Mouse (Mus musculus) left cerebral cortex, adult 18-20 months (tissue): ENCODE data around the gene Lamtor4. TPM values are rescaled to one million over a fixed set of nuclear protein-coding genes. Genes with fewer than 3 reads are reported as not detected.
"Not testable (repeated sequence)": the region's sequence is repeated elsewhere in the genome, so short reads cannot be mapped to it uniquely, and the experiment has no call there.

Source experiments
- DNase-seq, 2 experiments: peaks; one replicate each; pipeline ENCODE4 v3.0.0; 2021 to 2022; ENCODE audit warnings: low spot score in 2 of 2, mixed read lengths in 1 of 2
- long read RNA-seq, 2 experiments: library from polyadenylated mRNA; stranded (forward); transcript quantifications; one replicate each; pipeline ENCODE4 v2.0.0; 2021
- total RNA-seq, 2 experiments: library from RNA; stranded (reverse); gene quantifications; 2 replicates each; pipeline ENCODE4 v1.2.3; 2021

The Lamtor4 gene
- 10 to 100 TPM; 50.7 to 56.1 TPM for total RNA-seq
- long read RNA-seq, experiment 1, transcript Lamtor4-201 (4 exons, 877 nt): major isoform, 22 of 40 reads
- long read RNA-seq, experiment 1, transcript Lamtor4-202 (3 exons, 980 nt): minor isoform, 12 of 40 reads
- long read RNA-seq, experiment 1, partial matches to known transcripts: 1 of 40 reads
- long read RNA-seq, experiment 1, other reads (novel, unspliced or antisense): 5 of 40 reads
- long read RNA-seq, experiment 2, transcript Lamtor4-202 (3 exons, 980 nt): minor isoform, 14 of 31 reads
- long read RNA-seq, experiment 2, transcript Lamtor4-201 (4 exons, 877 nt): major isoform, 16 of 31 reads
- long read RNA-seq, experiment 2, partial matches to known transcripts: 0 of 31 reads
- long read RNA-seq, experiment 2, other reads (novel, unspliced or antisense): 1 of 31 reads

DNA sequence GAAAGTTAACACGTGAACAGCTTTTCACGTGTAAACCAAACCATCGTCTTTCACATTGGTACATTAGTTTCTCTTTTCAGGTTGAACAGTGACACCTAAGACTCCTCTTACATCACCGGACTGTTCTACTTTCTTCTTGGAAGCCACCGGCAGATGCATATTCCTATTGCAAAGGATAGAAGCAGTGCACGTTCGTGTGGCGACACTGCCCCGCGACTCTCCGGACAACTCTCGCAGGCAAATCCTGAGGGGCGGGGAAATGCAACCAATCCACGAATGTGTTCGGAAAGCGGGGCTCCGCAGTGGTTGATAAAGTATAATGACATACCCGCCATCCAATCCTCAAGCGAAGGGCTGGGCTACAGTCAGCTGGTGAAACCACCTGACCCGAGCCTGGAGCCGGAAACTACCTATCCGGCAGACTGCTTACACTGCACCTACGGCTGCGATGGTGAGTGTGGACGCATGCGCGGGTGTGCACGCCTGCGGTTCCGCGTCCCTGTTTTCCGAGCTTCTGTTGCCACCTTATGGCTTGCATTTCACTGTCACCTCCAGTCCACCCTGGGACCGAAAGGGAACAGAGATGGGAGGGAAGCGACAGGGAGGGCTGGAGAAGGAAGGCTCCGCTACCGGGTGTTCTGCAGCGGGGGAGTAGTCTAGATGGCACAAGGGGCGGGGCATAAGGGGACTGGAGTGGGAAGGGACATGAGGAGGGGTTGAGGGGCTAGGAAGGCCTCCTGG lies at the start of gene Lamtor4:
TSS of gene Lamtor4 (plus strand) at position 130 of the 741 bp plus-strand sequence.
- peak; percentile 94 for DNase-seq

DNA sequence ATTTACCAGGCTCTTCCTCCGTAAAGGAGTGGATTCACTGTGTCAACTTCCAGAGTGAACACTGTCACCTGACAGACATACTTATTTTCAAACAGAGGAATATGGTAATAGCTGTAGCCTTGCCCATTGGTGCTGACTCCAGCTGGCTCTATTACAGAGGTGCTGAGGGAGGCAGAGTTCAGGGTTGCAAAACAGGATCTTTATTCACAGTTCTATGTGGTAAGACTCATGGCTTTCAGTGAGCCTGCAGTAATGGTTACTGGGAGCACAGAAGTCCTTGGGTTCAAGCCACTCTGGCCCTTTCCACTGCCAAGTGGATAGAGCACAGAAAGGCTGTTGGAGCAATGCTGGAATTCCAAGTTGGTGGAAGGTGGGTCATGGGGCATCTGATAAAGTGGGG lies 48.0 kb upstream of the Lamtor4 start:
- no peak for DNase-seq

- DNase-seq: no peak
These were observed 47.4 kb upstream of the Lamtor4 start for GRCm38 (mm10) chr5:138207873-138208272.

DNA sequence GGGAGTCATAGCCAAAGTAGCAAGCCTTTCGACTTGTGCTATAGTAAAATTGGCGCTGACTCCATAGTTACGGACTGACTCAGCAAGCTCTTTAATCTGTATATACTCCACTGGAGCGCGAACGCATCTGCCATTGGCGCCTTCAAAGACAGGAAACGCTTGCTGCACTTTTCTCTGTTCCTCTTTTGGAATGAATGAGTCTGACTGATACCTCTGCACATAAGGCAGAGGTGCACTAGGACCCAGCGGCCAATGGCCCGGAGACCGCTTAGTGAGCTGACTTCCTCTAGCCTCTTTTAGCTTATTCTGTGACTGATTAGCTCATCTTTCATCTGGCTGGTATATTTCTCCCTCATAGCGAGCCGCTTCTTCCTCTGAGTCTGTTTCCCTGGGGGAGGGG lies 38.6 kb upstream of the Lamtor4 start:
- DNase-seq: not testable (repeated sequence)

GRCm38 (mm10) chr5:138219864-138220263 lies 35.4 kb upstream of the Lamtor4 start:
- DNase-seq: no peak

- peak; percentile 87 to 93 for DNase-seq
These were observed 33.2 kb upstream of the Lamtor4 start for GRCm38 (mm10) chr5:138222111-138222510.

DNA sequence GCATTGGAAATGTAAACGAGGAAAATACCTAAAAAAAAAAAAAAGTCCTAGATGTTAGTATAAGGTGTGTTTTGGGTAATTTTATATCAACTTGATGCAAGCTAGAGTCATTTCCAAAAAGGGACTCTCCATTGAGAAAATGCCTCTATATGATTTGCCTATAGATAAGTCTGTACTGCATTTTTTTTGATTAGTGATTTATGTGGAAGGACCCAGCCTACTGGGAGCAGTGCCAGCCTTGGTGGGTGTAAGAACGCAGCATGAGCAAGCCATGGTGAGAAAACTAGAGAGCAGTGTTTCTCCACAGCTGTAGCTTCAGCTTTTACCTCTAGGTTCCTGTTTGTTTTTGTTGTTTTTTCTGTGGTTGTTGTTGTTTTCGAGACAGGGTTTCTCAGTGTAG lies 32.0 kb upstream of the Lamtor4 start:
- no peak for DNase-seq

- no peak for DNase-seq
These were observed 29.6 kb upstream of the Lamtor4 start, which contains the start of gene Nxpe5 for GRCm38 (mm10) chr5:138225700-138226099. Gene Nxpe5 (plus strand): TSS chr5:138225898.

DNA sequence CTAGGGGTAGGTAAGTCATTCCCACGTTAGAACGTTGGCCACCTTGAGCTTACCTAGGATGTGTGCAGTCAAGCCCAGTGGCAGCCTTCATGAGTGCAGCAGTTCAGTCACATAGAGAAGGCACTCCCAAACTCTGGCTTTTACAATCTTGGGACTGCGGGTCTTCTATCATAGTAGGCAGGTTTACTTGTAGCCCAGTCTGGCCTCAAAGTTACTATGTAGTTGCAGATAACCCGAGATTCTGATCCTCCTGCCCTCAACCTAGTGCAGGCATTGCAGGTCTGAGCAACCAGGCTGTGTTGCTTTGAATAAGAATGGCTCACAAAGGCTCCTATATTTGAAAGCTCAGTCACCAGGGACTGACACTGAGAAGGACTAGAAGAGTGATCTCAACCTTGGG lies 28.8 kb upstream of the Lamtor4 start:
- DNase-seq: no peak

GRCm38 (mm10) chr5:138227367-138227766 lies 27.9 kb upstream of the Lamtor4 start:
- no peak for DNase-seq

- peak in 1 of 2 experiments; percentile 9 for DNase-seq
These were observed 27.3 kb upstream of the Lamtor4 start for GRCm38 (mm10) chr5:138228026-138228425.

DNA sequence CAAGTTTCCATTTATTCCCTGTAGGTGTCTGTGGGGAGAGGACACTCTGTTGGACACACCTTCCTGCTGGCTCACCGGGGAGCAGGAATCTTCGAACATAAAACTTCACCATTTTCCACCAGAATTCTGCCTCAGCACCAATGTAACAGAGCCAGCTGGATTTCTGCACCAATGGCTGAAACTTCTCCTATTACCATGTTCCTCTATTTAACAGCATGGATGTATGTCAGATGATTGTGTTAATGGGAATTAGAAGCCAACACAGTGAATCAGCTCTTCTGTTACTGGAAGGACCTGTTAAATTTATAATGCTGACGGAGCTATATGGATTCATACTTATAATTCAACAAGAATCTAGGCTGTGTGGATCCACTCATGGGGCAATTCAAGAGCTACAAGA lies 25.8 kb upstream of the Lamtor4 start:
- DNase-seq: no peak

DNA sequence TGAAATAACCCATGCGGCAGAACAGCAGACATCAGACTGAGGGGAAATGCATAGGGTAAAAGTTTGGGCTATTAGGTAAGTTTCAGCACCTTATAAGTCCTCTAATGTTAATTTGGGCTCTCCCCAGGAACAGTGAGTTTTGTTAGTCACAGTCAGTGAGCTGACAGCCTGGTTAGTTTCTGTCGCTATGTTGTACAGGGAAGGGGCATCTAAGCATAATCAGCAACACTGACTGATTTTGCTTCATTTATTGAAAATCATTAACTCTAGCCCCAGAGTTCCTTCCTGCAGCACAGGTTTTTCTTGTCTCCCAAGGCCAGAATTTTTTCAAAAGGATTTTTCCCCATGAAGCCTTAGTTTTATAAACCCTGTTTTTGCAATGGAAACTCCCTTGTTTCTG lies 21.5 kb upstream of the Lamtor4 start:
- no peak for DNase-seq

DNA sequence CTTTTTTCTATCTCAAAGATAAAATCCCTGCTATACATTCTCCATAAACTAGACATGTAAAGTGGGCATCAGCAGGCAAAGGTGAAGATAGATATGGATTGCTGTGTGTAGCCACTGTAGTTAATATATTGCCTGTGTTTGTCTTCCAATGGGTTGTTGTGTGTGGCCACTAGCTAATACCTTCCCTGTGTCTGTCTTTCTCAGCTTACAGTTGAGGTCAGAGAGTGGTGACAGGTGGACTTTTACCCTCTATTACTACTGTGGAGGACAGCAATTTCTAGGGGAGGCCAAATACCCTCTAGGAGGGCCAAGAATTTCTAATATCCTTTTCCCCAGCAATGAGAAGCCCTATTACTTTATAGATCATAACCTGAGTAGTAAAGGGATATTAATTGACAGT lies 21.1 kb upstream of the Lamtor4 start:
- no peak for DNase-seq

DNA sequence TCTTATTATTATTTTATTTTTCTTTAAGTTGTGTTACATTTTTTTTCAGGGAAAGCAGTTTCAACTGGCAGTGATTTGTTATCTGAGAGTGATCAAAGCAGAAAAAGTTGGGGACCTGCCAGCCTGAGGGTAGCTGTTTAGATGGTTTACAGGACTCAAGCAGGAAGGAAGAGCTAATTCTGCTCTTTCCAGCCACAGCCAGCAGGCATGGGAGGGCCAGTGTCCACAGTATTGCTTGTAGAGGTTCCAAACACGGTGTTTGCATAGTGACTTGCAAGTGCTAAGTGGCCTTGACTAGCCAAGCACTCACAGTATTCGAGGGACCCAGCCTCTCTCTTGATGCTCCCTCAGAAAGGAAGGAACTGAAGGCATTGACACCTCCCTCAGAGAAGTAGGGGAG lies 13.8 kb upstream of the Lamtor4 start:
- no peak for DNase-seq

DNA sequence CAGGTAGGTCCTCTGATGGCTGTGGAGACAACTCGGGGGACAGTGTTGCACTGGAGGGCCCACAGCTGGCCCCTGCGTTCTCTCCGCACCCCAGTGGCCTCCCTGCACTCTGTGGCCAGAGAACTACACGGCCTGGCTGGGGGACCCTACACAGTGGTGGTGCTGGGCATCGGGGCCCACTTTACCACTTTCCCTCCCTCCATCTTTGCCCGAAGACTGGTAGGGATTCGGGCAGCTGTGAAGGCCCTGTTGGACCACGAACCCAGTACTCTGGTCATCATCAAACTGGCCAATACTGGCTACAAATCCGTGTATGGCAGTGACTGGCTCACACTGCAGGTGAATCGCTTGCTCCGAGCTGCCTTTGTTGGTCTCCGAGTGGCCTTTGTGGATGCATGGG lies 4.1 kb upstream of the Lamtor4 start:
- no peak for DNase-seq

- no peak for DNase-seq
These were observed 2.2 kb upstream of the Lamtor4 start for GRCm38 (mm10) chr5:138253061-138253460.

DNA sequence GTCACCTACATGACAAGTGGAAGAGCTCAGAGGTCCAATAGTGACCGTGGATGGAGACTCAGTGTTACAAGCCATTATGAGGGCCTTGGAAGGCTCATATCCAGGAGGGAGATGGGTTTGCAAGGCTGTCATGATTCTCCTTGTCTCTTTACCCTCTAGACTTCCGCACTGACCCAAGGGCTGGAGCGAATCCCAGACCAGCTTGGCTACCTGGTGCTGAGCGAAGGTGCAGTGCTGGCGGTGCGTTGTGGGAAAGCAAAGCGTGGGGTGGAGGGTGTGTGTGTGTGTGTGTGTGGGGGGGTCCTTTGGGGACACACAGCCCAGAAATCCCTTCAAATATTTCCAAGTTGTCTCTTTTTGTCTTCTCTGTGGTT lies 799 bp downstream of the Lamtor4 start:
- DNase-seq: no peak

GRCm38 (mm10) chr5:138256966-138257584 lies 1.8 kb downstream of the Lamtor4 start:
- no peak for DNase-seq

DNA sequence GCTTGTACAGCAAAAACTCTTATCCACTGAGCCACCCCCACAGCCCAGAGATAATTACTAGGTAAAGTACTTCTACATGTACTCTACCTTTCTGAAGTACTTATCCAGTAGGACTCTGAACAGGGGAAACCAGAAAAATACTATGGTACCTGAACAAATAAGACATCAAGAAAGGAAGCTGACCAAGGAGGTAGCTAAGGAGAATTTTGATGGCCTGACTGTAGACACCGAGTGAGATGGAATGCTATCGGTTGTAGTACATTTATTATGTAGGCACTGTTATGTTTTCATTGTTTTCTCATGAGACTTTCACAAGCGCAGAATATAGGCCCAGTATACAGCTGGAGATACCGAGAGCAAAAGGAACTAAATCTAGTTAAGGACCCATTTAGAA lies 2.3 kb downstream of the Lamtor4 start:
- DNase-seq: no peak

DNA sequence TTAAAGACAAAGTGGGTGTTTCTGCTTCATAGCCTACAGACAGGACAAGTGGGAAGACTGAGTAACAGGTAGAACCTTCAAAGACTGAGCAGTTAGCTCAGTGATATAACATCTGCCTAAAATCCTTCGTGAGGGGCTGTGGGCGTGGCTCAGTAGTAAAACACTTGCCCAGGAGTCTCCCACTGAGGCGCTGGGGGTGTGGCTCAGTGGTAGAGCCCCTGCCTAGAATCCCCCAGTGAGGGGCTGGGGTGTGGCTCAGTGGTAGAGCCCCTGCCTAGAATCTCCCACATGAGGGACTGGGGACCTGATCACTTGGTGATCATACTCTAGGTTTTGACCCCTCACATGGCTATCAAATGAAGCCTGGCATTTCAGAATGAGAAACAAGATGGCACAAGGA lies 2.8 kb downstream of the Lamtor4 start:
- no peak for DNase-seq

- DNase-seq: no peak
These were observed 3.3 kb downstream of the Lamtor4 start for GRCm38 (mm10) chr5:138258542-138258941.
